ENCODE assay signal across 37 mouse cellular contexts in genomic region chr11:69179512-69179911, GRCm38 (mm10). TPM values are rescaled to one million over a fixed set of nuclear protein-coding genes. Genes with fewer than 3 reads are reported as not detected.
"Had no signal": no experiment of that assay in that cellular context is flagged by ENCODE, and none has a peak within 500 bp of the region (broad histone marks: within the 10 kb centered on the region; RNA-seq: fewer than 3 reads in every experiment).

No protein-coding gene starts in this region.

- H3K4me1 ChIP-seq: embryonic facial prominence, embryonic 12.5 days; embryonic facial prominence, embryonic 13.5 days; embryonic facial prominence, embryonic 15.5 days; forebrain, embryonic 12.5 days; forebrain, embryonic 13.5 days; forebrain, embryonic 15.5 days had no signal

- H3K4me3 ChIP-seq: embryonic facial prominence, embryonic 10.5 days; embryonic facial prominence, embryonic 12.5 days; embryonic facial prominence, embryonic 13.5 days; embryonic facial prominence, embryonic 15.5 days; erythroblast, embryonic 14.5 days; forebrain, embryonic 10.5 days; forebrain, embryonic 12.5 days; forebrain, embryonic 13.5 days; forebrain, embryonic 15.5 days; gastrocnemius, adult 2 months; heart, adult 2 months had no signal

- H3K27ac ChIP-seq: embryonic facial prominence, embryonic 10.5 days; embryonic facial prominence, embryonic 12.5 days; embryonic facial prominence, embryonic 13.5 days; embryonic facial prominence, embryonic 15.5 days; forebrain, embryonic 10.5 days; forebrain, embryonic 12.5 days; forebrain, embryonic 13.5 days; forebrain, embryonic 15.5 days; gastrocnemius, adult 2 months; heart, adult 2 months had no signal

- DNase-seq: cerebellum, adult 8-10 months; cerebellum, adult 9-10 months; cerebellum, adult 9-11 months; cerebellum, postnatal 10 days; cerebellum, postnatal 14 days; cerebellum, postnatal 25 days; cerebellum, postnatal 36 days; embryo, embryonic 11 days; forebrain, postnatal 0 days; gastrocnemius, adult 2 months; gastrocnemius, postnatal 10 days; gastrocnemius, postnatal 14 days; gastrocnemius, postnatal 25 days; gastrocnemius, postnatal 36 days; heart, adult 18-20 months had no signal

- H3K27me3 ChIP-seq: embryonic facial prominence, embryonic 12.5 days; embryonic facial prominence, embryonic 13.5 days; embryonic facial prominence, embryonic 15.5 days; forebrain, embryonic 12.5 days; forebrain, embryonic 13.5 days; forebrain, embryonic 15.5 days had no signal

- H3K9me3 ChIP-seq: embryonic facial prominence, embryonic 10.5 days; embryonic facial prominence, embryonic 12.5 days; embryonic facial prominence, embryonic 13.5 days; embryonic facial prominence, embryonic 15.5 days; forebrain, embryonic 10.5 days; forebrain, embryonic 12.5 days; forebrain, embryonic 13.5 days; forebrain, embryonic 15.5 days had no signal

- H3K36me3 ChIP-seq: embryonic facial prominence, embryonic 10.5 days; embryonic facial prominence, embryonic 12.5 days; embryonic facial prominence, embryonic 13.5 days; embryonic facial prominence, embryonic 15.5 days; forebrain, embryonic 10.5 days; forebrain, embryonic 12.5 days; forebrain, embryonic 15.5 days had no signal

RNA-seq across cellular contexts. Expression of gene Alox8, which starts 18.1 kb away (rescaled TPM):
- total RNA-seq: common myeloid progenitor, adult 5-6 weeks; gastrocnemius, adult 18-20 months; gastrocnemius, adult 2 months; gastrocnemius, adult 8-10 months; gastrocnemius, postnatal 14 days; gastrocnemius, postnatal 25 days; gastrocnemius, postnatal 36 days; gastrocnemius, postnatal 4 days; granulocyte monocyte progenitor cell, adult 5-6 weeks had no signal
- polyA plus RNA-seq: embryonic facial prominence, embryonic 11.5 days; embryonic facial prominence, embryonic 14.5 days; erythroblast, embryonic 14.5 days; forebrain, embryonic 12.5 days; forebrain, embryonic 13.5 days; gonadal fat pad, adult 2 months had no signal

RNA-seq across cellular contexts. Expression of gene Alox12b, which starts 22.7 kb away (rescaled TPM):
- total RNA-seq: common myeloid progenitor, adult 5-6 weeks; gastrocnemius, adult 18-20 months; gastrocnemius, adult 2 months; gastrocnemius, adult 8-10 months; gastrocnemius, postnatal 10 days; gastrocnemius, postnatal 14 days; gastrocnemius, postnatal 36 days; gastrocnemius, postnatal 4 days; granulocyte monocyte progenitor cell, adult 5-6 weeks; heart, adult 18-20 months; heart, adult 2 months; heart, adult 8-10 months had no signal
- polyA plus RNA-seq: embryonic facial prominence, embryonic 13.5 days; erythroblast, embryonic 14.5 days; forebrain, embryonic 12.5 days; forebrain, embryonic 13.5 days; forebrain, embryonic 14.5 days; forebrain, embryonic 15.5 days; forebrain, embryonic 16.5 days; gonadal fat pad, adult 2 months had no signal

RNA-seq across cellular contexts. Expression of gene Aloxe3, which starts 53.8 kb away (rescaled TPM):
- total RNA-seq: common myeloid progenitor, adult 5-6 weeks; gastrocnemius, adult 18-20 months; gastrocnemius, adult 2 months; gastrocnemius, postnatal 14 days; gastrocnemius, postnatal 25 days; gastrocnemius, postnatal 36 days; granulocyte monocyte progenitor cell, adult 5-6 weeks; heart, adult 18-20 months; heart, adult 8-10 months had no signal
- polyA plus RNA-seq: forebrain, embryonic 11.5 days; forebrain, embryonic 13.5 days had no signal

RNA-seq across cellular contexts. Expression of gene 9130213A22Rik, which starts 57.1 kb away (rescaled TPM):
- total RNA-seq: common myeloid progenitor, adult 5-6 weeks; gastrocnemius, adult 18-20 months; gastrocnemius, postnatal 36 days; granulocyte monocyte progenitor cell, adult 5-6 weeks had no signal
- polyA plus RNA-seq: embryonic facial prominence, embryonic 11.5 days; erythroblast, embryonic 14.5 days; forebrain, embryonic 11.5 days had no signal

RNA-seq across cellular contexts. Expression of gene Gucy2e, which starts 57.3 kb away (rescaled TPM):
- total RNA-seq: gastrocnemius, adult 18-20 months; gastrocnemius, adult 2 months; gastrocnemius, adult 8-10 months; gastrocnemius, postnatal 10 days; gastrocnemius, postnatal 14 days; gastrocnemius, postnatal 25 days; gastrocnemius, postnatal 36 days; gastrocnemius, postnatal 4 days; granulocyte monocyte progenitor cell, adult 5-6 weeks had no signal
- polyA plus RNA-seq: embryonic facial prominence, embryonic 10.5 days; embryonic facial prominence, embryonic 11.5 days; erythroblast, embryonic 14.5 days had no signal
